Mouse (Mus musculus) embryonic facial prominence, embryonic 11.5 days (tissue): ENCODE results near the gene Ms4a6c. TPM values are rescaled to one million over a fixed set of nuclear protein-coding genes. Genes with fewer than 3 reads are reported as not detected.
"Not testable (repeated sequence)": the region's sequence is repeated elsewhere in the genome, so short reads cannot be mapped to it uniquely, and the experiment has no call there.

Experiments
- ATAC-seq: fragments of 200-750 bp; cut with Nextera tagmentation; replicated peaks from 2 replicates; pipeline ENCODE4 v1.8.0; 2017; ENCODE audit warnings: low read depth; ENCODE audit not compliant: insufficient number of reproducible peaks, low FRiP score, low TSS enrichment
- DNase-seq: peaks from one replicate; pipeline ENCODE4 v3.0.0-alpha.2; 2015; ENCODE audit warnings: low spot score
- H3K27ac ChIP-seq: fragments of 300-500 bp; sonication (generic); replicated peaks from 2 replicates; pipeline ENCODE4 v1.5.1; 2014; ENCODE audit warnings: mild to moderate bottlenecking, low read depth, low read length, control low read depth
- H3K27me3 ChIP-seq: fragments of 300-500 bp; sonication (generic); 2 replicates; pipeline ENCODE4 v1.6.1; 2014; ENCODE audit warnings: mild to moderate bottlenecking, low read length, moderate library complexity, mixed read lengths; ENCODE audit not compliant: control insufficient read depth, insufficient read depth
- H3K36me3 ChIP-seq: fragments of 300-500 bp; sonication (generic); replicated peaks from 2 replicates; pipeline ENCODE4 v1.6.1; 2014; ENCODE audit warnings: low read depth, mild to moderate bottlenecking, low read length, moderate library complexity, mixed read lengths; ENCODE audit not compliant: control insufficient read depth, insufficient read depth
- H3K4me1 ChIP-seq: fragments of 300-500 bp; sonication (generic); 2 replicates; pipeline ENCODE4 v1.6.1; 2014; ENCODE audit warnings: low read length, mixed read lengths; ENCODE audit not compliant: control insufficient read depth, insufficient read depth
- H3K4me2 ChIP-seq: fragments of 300-500 bp; sonication (generic); 2 replicates; pipeline ENCODE4 v1.6.1; 2014; ENCODE audit warnings: low read depth, mild to moderate bottlenecking, control low read depth, low read length, moderate library complexity
- H3K4me3 ChIP-seq: fragments of 300-500 bp; sonication (generic); 2 replicates; pipeline ENCODE4 v1.5.1; 2014; ENCODE audit warnings: low read depth, low read length, control low read depth
- H3K9ac ChIP-seq: fragments of 300-500 bp; sonication (generic); replicated peaks from 2 replicates; pipeline ENCODE4 v1.6.1; 2014; ENCODE audit warnings: mild to moderate bottlenecking, control low read depth, low read length
- H3K9me3 ChIP-seq: fragments of 300-500 bp; sonication (generic); replicated peaks from 2 replicates; pipeline ENCODE4 v1.6.1; 2016; ENCODE audit warnings: mild to moderate bottlenecking, low read length, inconsistent platforms, mixed read lengths; ENCODE audit not compliant: control insufficient read depth
- WGBS: fragments of 180-500 bp; shearing (Covaris S2); extraction: QIAGEN DNeasy Blood & Tissue Kit; methylation state at CpG from one replicate; pipeline ENCODE4 v1.1.7; 2014; 5-methylcytosine and 5-hydroxymethylcytosine counted together
- polyA plus RNA-seq: library from polyadenylated mRNA; unstranded; fragments of >200 nt; fragmentation: Nextera tagmentation; extraction: Ambion mirVana; gene quantifications from 2 replicates; pipeline ENCODE4 v1.2.1, GENCODE M21; 2014

The Ms4a6c gene
- polyA plus RNA-seq, 1 experiment from 2014 or later, result 1.1 TPM

- Histone ChIP-seq H3K9me3 (no peaks in the 10 kb centered on the region), H3K27ac (no peak overlapping the region), H3K4me2 (no peak overlapping the region), H3K4me1 (no peaks in the 10 kb centered on the region), H3K27me3 (no peaks in the 10 kb centered on the region), H3K36me3 (no peaks in the 10 kb centered on the region), H3K9ac (no peak overlapping the region), H3K4me3 (no peak overlapping the region)
- 77% methylated on average over 5 of the region's 5 CpGs for WGBS
- DNase-seq (no peak), ATAC-seq (no peak)
Observed at GRCm38 (mm10) chr19:11466471-11466870, 2.7 kb upstream of the Ms4a6c start.

GRCm38 (mm10) chr19:11468361-11468760, 805 bp upstream of the Ms4a6c start:
- H3K9ac ChIP-seq, ATAC-seq, H3K27ac ChIP-seq, H3K36me3 ChIP-seq, DNase-seq, H3K4me2 ChIP-seq, H3K4me1 ChIP-seq, H3K4me3 ChIP-seq, H3K9me3 ChIP-seq, H3K27me3 ChIP-seq: not testable (repeated sequence)
- whole genome bisulfite sequencing, result 55% methylated on average over 1 of the region's 1 CpGs

- Histone ChIP-seq H3K36me3 (no peaks in the 10 kb centered on the region), H3K27me3 (no peaks in the 10 kb centered on the region), H3K9me3 (no peaks in the 10 kb centered on the region), H3K4me3 (no peak overlapping the region), H3K9ac (no peak overlapping the region), H3K4me1 (no peaks in the 10 kb centered on the region), H3K4me2 (no peak overlapping the region), H3K27ac (no peak overlapping the region)
- WGBS, result 94% methylated on average over 2 of the region's 2 CpGs
- ATAC-seq (no peak), DNase-seq (no peak)
Observed at GRCm38 (mm10) chr19:11479714-11480113, 10.5 kb downstream of the Ms4a6c start.

GRCm38 (mm10) chr19:11482684-11483083, 13.5 kb downstream of the Ms4a6c start:
- Histone ChIP-seq H3K4me3 (no peak overlapping the region), H3K4me1 (no peaks in the 10 kb centered on the region), H3K9me3 (no peaks in the 10 kb centered on the region), H3K36me3 (no peaks in the 10 kb centered on the region), H3K27me3 (no peaks in the 10 kb centered on the region), H3K9ac (no peak overlapping the region), H3K4me2 (no peak overlapping the region), H3K27ac (no peak overlapping the region)
- ATAC-seq, result no peak
- DNase-seq, result no peak
- 85% methylated on average over 2 of the region's 2 CpGs for WGBS

GRCm38 (mm10) chr19:11483941-11484340, 14.8 kb downstream of the Ms4a6c start:
- no peak for DNase-seq
- H3K36me3 ChIP-seq, result no peaks in the 10 kb centered on the region
- no peak overlapping the region for H3K4me3 ChIP-seq
- no peak overlapping the region for H3K4me2 ChIP-seq
- H3K4me1 ChIP-seq, result no peaks in the 10 kb centered on the region
- no peaks in the 10 kb centered on the region for H3K27me3 ChIP-seq
- H3K27ac ChIP-seq, result no peak overlapping the region
- no peak for ATAC-seq
- H3K9me3 ChIP-seq, result no peaks in the 10 kb centered on the region
- 79% methylated on average over 4 of the region's 4 CpGs for WGBS
- no peak overlapping the region for H3K9ac ChIP-seq

DNA sequence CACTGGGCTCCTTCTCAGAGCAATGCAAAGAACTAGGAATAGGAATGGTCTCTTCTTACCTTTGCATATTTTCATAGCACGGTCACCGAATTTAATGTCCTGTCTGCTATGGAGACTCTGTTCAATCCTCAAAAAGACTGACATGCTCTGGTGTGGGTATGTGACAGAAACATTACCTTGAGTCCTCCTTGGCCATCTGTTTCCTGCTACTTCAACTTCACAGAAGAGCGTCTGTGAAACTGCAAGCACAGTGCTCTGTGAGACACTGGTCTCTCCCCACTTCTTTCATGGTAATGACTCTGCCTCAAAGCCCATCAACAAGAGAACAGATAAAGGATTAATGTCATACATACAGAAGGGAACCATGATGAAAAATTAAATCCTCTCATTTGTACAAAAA, 15.2 kb downstream of the Ms4a6c start:
- 79% methylated on average over 3 of the region's 3 CpGs for WGBS
- Histone ChIP-seq H3K27me3 (no peaks in the 10 kb centered on the region), H3K9me3 (no peaks in the 10 kb centered on the region), H3K4me1 (no peaks in the 10 kb centered on the region), H3K27ac (no peak overlapping the region), H3K36me3 (no peaks in the 10 kb centered on the region), H3K4me2 (no peak overlapping the region), H3K9ac (no peak overlapping the region), H3K4me3 (no peak overlapping the region)
- DNase-seq (no peak), ATAC-seq (no peak)

DNA sequence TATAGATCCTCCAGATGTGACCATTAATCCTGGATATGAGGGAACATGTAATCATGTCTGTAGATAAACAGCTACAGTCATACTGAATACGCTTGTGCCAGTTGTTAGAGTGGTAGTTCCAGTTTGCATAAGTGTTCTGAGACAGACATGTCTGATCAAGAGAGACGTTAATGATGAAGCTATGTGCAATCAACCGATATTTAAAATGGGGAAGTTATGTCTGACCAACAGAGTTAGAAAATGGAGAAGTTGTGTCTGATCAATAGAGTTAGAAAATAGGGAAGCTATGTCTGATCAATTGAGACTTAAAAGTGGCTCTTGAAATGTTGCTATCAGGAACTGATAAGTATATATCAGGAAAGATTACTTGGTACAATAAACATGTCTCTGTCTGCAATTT, 16.1 kb downstream of the Ms4a6c start:
- Histone ChIP-seq H3K9me3 (no peaks in the 10 kb centered on the region), H3K4me1 (no peaks in the 10 kb centered on the region), H3K4me3 (no peak overlapping the region), H3K27me3 (no peaks in the 10 kb centered on the region), H3K9ac (no peak overlapping the region), H3K36me3 (no peaks in the 10 kb centered on the region), H3K27ac (no peak overlapping the region), H3K4me2 (no peak overlapping the region)
- DNase-seq, result no peak
- WGBS, result 83% methylated on average over 3 of the region's 3 CpGs
- ATAC-seq, result no peak

DNA sequence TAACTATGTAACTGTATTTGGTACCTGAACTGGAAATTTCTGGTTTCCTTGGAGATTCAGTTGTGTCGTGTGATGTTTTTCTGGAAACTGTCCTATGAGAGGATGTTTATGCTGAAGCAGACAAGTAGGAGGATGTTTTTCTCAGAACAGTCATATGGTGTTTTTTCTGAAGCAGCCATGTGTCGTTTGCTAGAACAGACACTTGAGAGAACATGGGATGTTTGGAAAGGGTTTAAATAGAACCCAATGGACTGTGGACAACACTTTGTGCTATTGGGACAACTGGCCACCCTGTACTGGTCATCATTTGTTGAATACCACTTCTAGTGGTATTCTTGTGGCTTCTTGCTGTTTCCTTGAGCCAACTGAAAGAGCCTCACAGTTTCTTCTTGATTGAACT, 16.6 kb downstream of the Ms4a6c start, which contains the start of gene Gm8369:
Gene Gm8369, plus strand, starts transcription at position 193 of the 400 bp plus-strand sequence.
- WGBS, result 71% methylated on average over 2 of the region's 2 CpGs

More for the DNA sequence above, 16.6 kb downstream of the Ms4a6c start, which contains the start of gene Gm8369:
- Histone ChIP-seq H3K36me3 (no peaks in the 10 kb centered on the region), H3K4me1 (no peaks in the 10 kb centered on the region), H3K27ac (no peak within 1 kb of the TSS), H3K9me3 (no peaks in the 10 kb centered on the region), H3K4me3 (no peak within 1 kb of the TSS), H3K9ac (no peak within 1 kb of the TSS), H3K27me3 (no peaks in the 10 kb centered on the region), H3K4me2 (no peak within 1 kb of the TSS)
- DNase-seq (no peak), ATAC-seq (no peak)
